Mouse (Mus musculus) lung, adult 18-20 months (tissue): ENCODE measurements at regions not wholly inside any gene's neighbourhood (a gene's known extent, or its start where the extent isn't known, plus 50 kb on each side); places are given as distances from the start of the nearest gene placed in this dataset.
"Not testable (repeated sequence)": the region's sequence is repeated elsewhere in the genome, so short reads cannot be mapped to it uniquely, and the experiment has no call there.

Source experiments
- DNase-seq, 2 experiments: peaks; one replicate each; pipeline ENCODE4 v3.0.0; 2022; ENCODE audit warnings: mixed read lengths in 2 of 2

DNA sequence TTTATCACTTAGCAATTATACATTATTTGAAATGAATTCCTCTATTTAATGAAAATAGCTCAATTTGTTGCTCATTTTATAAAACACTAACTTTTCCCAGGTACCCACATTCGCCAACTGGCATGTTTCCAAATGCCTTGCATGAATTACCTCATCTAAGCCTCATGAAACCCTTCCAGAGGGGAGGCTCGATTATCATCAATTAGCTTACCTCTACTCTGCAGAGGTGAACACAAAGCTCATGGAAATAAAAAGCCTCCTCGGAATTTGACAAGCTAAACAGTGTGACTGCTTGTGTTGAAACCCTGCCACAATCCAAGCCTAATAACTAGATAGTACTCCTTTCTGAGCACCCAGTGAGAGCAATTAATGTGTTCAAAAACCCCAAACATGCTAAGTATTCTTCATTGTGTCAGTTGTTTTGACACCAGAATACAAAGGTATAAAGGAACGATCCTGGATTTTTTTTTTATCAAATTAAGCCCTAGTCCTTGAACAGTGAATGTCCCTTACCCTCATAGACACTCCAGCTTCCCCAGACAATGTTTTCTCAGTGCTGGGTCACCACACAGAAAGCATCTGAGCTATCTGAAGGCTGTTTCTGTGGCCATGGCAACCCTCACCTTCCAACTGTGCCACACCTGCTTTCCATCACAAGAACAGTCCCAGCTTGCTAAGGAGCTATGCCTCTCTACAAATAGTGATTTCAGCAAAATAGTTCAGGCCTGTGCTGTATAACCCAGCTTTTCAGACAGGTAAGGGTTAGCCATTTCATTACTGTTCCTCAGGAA, 530.4 kb downstream of the Rapgef2 start:
- DNase-seq: no peak

DNA sequence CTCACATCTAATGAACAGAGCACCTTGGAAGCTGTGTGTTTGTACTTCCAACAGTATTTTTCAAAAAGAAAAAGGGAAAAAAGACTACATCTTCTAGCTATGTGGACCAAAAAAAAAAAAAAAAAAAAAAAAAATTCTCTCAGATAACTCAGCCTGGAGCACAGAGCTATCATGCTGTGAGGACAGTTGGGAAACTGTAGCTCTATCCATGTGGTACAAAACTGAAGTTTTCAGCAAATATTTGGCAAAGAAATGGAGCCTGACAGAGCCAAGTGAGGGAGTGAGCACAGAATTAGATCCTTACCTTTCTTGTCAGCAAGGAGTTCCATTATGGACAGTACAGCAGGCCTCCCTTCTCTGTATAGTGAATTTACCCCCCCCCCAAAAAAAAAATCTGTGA, 550.2 kb downstream of the Rapgef2 start:
- no peak for DNase-seq

DNA sequence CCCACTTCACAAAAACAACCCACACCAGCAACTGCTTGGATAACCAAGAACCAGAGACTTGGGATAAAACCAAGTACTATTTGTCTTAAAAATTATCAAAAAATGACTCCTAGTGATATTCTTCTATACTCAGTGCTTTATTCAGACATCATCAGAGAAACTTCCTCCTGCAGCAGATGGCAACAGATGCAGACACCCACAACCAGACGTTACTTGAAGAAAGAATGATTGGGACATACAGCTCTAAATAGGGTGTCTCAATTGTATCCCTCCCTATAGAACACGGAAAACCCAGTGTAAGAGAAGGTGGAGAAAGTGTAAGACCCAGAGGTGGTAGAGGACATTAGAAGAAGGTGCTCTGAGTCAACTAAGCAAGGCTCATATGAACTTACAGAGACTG, 569.6 kb downstream of the Rapgef2 start:
- DNase-seq: no peak

DNA sequence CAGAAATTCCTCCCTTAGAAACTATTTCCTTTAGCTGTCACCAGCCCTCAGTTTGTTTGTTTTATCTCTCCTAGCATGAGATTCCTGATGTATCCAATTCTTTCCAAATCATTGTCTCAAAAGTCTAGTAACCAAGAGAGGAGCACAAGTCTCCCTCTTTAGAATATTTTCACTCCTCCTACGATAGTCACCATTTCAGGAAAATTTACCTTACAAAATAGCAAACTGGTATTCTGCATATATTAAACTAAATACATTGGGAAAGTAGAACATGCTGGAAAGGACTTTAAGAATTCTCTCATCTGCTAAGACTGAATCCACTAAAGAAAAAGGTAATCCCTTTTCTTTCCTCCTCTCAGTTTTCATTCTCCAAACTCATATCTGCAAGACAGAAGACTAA, 578.6 kb downstream of the Rapgef2 start:
- no peak for DNase-seq

DNA sequence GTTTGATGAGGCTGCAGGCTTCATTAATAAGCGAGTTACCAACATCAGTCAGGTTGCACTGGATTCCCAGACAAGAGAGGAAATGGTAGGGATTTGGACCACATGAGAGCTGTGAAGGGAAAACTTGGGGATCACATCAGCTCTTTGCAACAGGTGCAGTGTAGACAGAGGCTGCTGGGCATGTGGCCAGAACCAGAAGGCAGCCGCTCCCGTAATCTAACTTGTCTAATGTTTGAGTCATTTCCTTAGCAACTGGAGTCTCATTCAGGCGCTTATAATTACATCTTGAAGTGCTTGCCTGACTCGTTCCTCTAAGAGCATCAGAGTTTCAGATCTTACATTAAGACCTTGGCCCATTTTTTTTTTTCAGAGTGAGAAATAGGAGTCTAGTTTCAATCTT, 587.4 kb downstream of the Rapgef2 start:
- DNase-seq: no peak

DNA sequence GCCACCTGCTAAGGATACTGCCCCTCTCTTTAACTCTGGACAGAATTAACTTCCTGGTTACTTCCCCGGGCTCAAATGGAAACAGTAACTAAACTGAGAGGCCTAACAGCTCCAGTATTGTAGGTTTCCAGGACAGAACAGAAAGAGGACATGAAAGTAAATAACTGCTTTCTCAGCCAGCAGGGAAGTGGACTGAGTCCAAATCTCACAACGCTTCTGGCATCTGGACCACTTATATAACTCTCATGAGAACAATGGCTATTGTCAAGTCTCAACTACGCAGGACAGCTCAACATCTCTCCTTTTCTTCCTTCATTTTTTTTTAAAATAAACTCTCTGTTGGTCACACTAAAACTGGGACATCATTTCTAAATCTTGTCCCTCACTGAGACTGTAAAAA, 594.8 kb downstream of the Rapgef2 start:
- DNase-seq: no peak

DNA sequence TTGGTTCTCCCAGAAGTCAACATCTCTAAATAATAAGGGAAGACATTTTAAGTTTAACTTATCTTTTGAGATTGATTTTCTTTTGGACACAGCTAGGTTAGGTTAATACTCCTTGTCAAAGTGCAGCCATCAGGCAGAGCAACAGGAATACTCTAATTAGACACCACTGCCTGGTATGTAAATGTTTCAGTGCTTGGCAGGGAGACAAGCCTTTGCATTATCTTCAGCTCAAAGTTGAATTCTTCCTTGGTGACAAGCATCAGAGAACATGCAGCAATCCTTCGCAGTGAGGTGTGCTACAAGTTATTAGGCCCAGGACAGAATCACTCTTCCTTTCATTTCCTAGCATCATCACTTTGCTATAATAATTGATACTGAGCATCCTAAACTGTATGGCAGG, 608.7 kb downstream of the Rapgef2 start:
- no peak for DNase-seq

DNA sequence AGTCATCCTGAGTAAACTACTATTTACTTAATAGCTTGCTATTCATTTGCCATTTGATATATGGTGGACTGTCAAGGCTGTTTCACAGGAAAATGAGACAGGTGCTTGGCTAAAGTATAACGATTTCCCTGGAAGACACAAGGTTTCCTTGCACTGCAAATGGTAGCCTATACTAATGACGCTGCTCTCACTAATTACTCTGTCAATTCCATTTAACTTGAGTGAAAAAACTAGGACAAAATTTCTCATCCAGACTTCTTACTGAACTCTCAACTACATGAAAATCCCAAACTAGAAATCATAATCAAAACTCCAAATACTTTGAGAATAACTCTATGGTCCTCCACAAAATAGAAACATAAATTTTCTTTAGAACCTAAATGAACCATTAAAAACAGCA, 609.5 kb downstream of the Rapgef2 start:
- no peak for DNase-seq

DNA sequence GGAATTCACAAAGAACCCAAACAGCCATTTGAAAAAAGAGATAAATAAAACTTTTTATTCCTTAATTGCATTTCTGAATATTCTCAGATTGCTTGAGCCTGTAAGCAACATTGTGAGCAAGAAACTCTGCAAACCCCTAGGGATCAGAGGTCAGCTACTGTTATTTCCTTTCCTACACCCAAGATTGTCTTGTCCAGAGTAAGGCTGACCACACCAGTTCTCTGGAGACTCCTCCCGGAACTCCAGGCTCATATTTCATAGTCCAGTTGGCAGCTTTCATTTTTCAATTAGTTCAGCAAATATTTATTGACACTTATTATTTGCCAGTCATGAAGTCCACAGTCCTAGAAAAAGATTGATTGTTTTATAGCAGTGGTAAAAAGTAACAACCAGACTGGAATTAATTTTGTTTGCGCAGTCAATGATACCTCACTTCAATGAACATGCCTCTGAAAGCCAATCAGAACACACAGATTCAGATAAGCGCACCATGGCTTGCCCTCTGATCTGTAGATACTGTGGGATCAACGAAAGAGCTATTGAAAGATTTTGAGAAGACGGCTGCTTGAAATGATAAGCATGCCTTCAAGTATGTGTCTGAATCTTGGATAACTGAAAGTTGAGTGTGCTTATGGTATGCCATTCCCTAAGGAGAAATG, 611.7 kb downstream of the Rapgef2 start:
- DNase-seq: no peak

DNA sequence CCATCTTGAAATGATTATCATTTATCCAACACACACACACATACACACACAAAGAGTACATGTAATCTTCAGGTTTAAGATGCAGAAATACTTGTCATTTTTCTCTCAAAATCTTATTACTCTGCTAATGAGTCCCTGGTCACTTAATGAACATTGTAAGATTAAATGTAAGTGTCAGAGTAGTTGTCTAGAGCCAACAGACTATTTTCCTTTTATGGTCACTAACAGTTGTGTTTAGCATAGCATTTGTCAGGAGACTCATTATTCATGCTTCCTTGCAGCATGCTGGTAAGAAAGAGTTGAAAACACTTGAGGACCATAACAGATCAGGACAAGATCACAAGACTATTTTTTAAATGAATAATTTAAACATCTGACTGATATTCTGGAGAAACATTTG, 618.3 kb downstream of the Rapgef2 start:
- DNase-seq: no peak

DNA sequence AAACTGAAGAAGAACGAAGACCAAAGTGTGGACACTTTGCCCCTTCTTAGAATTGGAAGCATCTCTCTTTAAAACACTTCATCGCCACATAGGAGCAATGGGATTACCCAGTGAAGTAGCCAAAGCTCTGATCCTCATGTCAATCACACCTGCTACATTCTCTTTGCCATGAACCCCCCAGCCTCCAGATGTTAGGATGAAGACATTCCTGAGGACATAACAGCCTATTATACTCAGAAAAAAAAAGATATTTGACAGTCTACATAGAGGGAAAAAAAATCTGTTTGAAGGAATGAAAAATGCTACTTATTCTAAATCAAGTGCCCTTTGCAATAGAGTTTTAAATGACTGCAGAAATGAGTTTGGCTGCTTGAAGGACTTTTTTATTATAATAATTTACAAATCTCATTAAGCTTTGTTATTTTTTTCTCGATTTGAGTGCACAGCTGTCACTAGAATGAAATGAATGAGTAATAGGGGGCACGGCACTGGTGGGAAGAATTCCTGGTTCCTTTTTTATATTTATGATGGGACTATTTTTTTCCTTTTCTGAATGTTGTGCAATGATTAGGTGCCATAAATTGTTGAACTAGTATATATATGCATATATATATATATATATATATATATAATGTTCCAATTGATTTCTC, 618.8 kb downstream of the Rapgef2 start:
- no peak for DNase-seq

DNA sequence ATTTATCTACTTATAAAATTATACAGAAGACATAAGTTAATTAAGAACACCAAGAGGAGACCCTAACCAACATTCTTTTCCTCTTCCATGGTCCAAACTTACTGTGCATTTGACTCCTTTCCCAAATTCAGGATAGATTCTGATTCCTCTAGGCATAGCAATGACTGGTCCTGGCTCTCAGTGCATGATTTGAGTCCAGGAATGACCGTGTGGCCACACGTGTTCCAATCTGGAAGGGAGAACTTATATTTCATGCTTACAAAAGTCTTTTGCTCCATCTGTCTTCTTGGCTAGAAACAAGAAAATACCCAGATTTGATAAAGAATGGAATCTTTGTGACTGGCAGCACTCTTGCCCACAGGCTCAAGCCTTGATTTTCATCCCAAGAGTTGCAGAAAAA, 638.2 kb downstream of the Rapgef2 start:
- no peak for DNase-seq

DNA sequence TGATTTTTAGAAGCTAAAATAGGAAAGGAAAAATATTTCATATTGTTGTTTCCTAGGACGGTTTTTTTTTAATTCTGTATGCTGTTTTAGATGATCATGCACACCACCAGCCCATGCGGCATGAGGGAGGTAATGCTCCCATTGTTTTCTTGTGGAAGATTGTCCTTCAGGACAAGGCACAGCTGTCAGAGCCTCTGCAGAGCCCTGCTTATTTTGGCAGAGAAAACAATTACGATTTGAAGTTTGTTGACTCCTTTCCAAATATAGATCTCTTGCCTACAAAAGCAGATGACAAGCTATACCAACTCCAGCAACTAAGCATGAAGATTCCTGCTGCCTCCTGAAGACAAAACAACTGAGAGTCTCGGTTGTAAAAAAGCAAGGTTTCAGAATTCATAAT, 650.9 kb downstream of the Rapgef2 start:
- DNase-seq: no peak

DNA sequence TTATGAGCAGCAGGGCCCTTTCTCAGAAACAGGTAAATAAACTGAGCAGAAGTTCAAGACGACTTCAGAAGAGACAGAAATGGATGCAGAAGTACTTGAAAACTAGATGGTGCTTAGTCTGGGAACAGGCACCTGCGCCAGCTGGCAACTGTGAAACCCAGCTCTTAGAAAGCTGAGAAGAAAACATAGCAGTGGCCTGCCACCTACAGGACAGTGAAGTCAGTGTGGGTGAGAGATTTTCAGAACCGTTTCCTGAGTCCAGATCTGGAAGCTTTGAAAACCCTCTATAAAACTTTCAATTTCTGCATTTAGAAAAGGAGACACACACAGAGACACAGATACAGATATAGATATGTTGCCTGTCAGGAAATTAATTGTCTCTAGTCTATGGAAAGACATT, 667.4 kb downstream of the Rapgef2 start:
- DNase-seq: peak in 1 of 2 experiments; percentile 0

DNA sequence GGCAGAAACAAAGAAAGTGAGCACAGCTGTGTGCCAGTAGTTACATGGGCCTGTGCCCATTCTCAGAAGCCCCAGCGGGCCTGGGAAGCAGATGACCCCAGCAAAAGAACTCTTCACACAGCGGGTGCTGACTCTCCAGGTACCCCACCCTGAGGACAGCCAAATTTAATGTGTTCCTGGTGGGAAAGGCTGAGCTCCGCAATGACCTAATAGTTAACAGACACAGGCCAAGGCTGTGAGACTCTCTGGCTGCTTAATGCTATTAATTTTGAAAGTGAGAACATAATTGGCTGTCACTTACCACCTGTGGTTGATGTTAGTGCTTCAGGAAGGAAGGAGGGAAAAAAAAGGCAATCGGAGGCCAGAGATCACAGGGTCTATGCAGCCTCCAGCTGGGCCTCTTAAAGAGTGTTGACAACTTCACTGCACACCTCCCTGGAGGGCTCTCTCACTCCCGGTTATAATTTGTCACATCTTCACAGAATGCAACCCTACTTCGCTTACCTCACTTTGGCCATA, 691.5 kb downstream of the Rapgef2 start:
- DNase-seq: no peak

DNA sequence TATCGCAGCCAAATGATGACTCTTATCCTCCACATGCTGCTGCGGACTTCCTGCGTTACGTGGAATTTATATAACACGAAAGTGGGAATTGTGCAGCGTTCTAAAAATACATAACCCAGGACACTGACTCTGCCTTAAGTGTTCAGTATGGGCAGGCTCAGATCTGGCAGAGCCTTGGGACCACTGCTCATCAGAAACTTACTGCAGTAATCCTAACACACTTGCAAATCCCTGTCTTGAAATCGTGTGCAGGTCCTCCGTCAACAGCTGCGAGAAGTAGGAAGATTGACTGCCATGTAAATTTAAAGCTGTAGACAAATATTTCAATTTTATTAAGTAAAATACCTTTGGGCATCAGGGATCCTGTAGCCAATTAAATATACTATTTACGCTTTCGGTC, 692.0 kb downstream of the Rapgef2 start:
- no peak for DNase-seq

DNA sequence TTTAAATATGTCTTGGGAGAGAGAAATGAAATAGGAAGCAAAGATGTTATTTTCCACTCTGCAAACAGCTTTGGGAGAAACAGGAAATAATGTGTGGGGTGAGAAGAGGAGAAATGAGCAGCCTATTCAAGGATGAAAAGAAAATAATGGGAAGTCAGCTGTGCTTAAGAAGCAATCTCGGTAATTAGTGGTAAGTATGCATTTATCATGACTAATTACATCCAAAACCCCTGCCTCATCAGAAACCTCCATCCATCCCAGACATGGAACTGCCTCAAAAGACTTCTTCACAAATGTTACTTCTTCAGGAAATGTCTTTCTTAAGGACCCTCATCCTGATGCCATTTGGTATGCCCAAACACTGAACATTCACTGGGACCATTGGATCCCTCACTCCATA, 699.7 kb downstream of the Rapgef2 start:
- DNase-seq: no peak

DNA sequence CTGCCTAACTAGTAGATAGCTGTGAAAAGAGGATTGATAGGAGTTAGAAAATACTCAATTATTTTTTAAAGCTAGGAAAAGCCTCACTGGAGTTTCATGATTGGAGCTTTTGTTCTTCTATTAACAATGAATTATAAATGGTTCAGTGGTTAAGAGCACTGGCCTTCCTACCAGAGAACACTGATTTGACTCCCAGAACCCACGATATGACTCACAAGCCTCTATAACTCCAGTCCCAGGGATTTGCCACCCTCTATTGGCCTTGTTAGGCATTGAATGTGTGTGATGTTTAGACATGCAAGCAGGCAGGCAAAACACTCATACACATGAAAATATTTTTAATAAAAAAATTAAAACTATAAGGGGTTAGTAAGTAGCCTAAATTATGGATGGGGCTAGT, 704.4 kb downstream of the Rapgef2 start:
- no peak for DNase-seq

DNA sequence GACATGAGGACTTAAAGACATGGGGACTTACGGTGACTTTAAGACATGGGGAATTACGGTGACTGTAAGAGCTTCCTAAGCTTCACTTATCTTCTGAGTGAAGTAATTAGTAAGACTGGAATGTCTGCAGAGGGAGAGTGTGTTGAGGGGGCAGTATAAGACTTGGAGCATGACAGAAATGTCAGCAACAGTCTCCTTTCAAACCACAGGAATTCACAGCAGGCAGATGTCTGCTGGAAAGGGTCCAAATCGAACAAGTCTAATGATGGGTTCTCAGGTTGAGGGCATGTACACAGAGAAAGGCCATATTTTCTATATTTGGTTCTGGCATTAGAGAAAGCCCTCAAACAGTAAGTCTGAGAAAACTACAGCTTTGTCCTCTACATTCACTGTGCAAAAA, 705.2 kb downstream of the Rapgef2 start:
- no peak for DNase-seq

DNA sequence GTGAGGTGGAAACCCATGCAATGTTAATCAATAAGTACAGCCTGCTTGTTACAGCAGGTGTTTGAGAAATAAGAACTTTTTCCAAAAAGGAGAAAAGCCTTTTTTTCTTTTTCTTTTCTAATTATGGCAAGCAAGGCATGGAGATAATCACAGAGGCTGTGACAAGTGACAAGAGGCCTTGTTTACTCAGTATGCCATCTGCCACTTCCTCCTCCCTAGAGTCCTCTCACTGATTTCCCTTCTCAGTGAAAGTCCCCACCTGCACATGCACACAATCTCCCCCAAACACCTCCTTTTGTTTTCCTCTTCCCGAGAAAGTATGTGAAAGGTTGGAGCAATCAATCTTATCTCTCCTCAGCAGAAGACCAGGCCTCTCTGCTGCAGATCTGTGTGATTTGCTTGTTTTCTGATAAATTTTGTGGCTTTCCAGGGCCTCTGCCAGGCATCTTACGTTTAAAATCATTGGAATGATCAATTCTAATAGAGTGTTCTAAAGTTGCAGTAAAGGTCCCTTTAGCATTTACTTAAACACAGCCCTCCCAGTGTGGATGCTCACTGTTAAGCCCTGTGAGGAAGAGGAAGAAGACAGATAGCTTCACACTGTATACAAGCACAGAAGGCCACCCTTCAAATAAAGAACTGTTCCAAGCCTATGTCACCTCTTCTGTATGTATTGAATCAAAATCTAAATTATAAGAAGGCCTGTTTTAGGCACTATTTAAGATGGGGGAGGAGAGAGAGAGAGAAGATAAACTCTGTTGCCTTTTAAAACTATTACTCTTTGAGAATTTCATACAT, 710.5 kb downstream of the Rapgef2 start:
- no peak for DNase-seq

DNA sequence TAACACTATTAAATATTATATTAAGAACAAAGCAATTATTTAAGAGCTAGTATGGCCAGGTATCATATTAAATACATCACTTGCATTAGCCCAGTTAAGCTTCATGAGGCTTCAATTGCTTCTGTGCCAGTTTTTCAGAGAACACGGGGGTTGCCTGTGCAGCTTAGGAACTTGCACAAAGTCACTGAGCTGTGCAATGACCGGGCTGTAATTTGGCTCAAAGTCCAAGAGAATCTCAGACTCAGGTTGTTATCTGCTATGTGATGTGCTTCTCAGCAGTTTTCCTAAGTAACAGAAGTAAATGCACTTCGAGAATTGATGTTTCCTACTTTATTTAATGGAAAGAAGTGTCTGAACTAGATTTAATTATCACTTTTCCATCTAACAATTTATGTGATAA, 711.5 kb downstream of the Rapgef2 start:
- DNase-seq: no peak

DNA sequence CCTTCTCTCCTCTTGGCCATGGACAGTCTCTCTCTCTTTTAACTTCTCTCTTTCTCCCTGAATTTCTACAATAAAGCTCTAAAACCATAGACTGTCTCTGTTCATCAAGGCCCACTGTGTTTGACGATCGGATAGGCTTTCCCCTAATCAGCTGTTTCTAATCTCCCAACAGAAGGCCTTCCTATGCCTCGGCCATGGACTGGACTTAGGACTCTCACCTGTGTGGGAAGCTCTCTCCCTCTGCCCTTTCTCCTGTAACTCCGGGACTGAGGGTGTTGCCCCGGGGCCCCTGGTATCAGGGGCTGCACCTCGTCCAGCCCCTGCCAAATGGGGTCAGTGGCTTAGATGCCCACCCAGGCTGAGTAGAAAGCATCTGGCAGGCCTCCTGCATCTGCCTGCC, 713.0 kb downstream of the Rapgef2 start:
- DNase-seq: no peak

DNA sequence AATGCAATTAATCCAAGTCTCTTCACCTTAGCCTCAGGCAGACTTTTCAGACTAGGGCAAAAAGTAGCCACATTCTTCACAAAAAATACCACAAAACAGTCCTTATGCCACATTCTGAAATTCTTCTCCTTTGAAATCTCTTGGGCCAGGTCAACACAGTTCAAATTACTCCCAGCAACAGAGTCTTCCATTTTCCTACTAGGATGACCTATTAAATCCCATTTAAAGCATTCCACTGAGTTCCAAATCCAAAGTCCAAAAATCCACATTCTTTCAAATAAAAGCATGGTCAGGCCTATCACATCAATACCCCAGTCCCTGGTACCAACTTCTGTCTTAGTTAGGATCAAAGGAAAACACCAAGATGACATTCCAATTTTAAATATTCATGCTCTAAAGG, 721.4 kb downstream of the Rapgef2 start:
- not testable (repeated sequence) for DNase-seq
